Mouse (Mus musculus): Measurements from ENCODE around the gene Ccdc167. TPM values are rescaled to one million over a fixed set of nuclear protein-coding genes. Genes with fewer than 3 reads are reported as not detected.

The Ccdc167 gene
- total RNA-seq (2023), result 9.0 TPM

DNA sequence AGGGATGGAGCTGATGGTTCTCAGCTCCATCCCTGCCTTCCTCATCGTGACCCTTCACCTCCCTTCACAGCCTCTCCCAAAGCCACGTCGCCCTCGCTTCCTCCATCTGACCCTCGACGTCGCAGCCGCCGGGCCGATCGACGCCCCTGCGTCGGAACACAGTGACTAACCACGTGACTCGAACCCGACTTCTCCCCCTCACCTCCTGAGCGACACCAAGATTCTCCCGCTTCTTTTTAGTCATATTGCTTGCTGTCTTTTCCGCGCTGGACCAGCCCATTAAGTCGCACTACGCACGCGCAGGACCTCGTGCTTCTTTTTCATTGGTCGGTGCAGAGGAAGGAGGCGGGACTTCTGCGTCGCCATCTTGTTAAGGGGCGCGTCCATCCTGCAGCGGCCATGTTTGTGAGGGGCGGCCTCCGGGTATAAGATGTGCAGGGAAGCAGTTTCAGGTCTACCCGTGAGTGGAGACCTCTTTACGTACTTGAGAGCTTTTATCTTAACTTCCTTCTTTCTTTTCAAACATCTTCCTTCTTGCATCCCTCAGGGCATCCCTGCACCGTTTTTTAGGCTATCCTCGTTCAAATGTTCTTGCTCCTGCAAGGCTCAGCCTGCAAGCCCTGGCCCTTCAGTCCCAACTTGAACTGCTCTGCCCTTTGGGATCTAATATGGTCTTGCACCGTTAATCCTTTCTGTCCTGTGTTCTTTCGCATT, at the start of gene Ccdc167:
Gene Ccdc167, minus strand, starts transcription at position 313 of the 714 bp plus-strand sequence.

DNA sequence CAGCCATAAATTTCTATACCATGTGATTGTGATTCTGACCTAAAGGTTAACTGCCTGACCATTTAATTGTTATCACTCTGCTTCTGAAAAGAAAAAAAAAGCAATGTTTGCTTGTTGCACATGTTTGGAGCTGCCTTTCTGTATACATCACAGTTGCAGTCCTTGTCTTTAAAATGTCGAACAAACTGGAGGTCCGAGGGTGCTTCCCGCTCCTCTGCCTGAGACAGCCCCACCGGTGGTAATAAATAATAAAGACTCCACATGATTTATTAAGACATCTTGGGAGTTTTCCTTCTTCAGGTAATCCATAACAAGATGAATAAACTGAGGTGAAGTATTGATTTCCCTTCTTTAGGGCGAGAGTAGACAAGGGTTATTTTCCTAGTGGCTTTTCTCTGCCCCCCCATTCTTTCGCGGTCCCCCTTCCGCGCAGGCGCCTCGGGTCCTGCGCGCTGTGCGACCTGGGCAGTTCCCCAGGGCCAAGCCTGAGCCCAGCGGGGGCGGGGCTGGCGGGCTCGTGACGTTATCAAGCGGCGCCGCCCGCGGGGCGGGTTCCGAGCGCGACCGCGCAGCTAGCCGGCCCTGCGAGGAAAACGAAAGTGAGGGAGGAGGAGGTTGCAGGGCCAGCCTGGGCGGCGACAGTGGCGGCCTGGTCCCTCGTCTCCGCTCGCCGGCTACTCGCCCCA, 56.6 kb downstream of the Ccdc167 start, which contains the start of gene Cmtr1:
Gene Cmtr1, plus strand, starts transcription at position 520 of the 686 bp plus-strand sequence.

Other genes with a start within 250 kb of the Ccdc167 start
- 250 TPM for gene Pim1, start 226.3 kb downstream of the Ccdc167 start, total RNA-seq (2023)
- gene Gm17657, start 167.4 kb downstream of the Ccdc167 start, total RNA-seq (2023), result not detected
- gene Tbc1d22b, start 167.3 kb downstream of the Ccdc167 start, total RNA-seq (2023), result 42.1 TPM
- gene Tmem217, start 164.7 kb downstream of the Ccdc167 start, total RNA-seq (2023), result not detected
- 44.2 TPM for gene Rnf8, start 102.3 kb downstream of the Ccdc167 start, total RNA-seq (2023)
- 12.0 TPM for gene Gm28043, start 102.2 kb downstream of the Ccdc167 start, total RNA-seq (2023)
- gene Cmtr1, start 56.4 kb downstream of the Ccdc167 start, total RNA-seq (2023), result 134 TPM

All from CD8-positive naive resting alpha-beta T cell, adult 57 days (primary cell).